Mouse (Mus musculus): ENCODE results near the gene Mpeg1.

Gene Mpeg1

GRCm38 (mm10) chr19:12493453-12494186 is 33.0 kb downstream of the Mpeg1 start:
- DNase-seq (ENCODE audit: low read depth): no peak

GRCm38 (mm10) chr19:12494187-12494458 is 33.5 kb downstream of the Mpeg1 start:
- DNase-seq (ENCODE audit: low read depth): no peak

- DNase-seq (ENCODE audit: low read depth): no peak
Observed at GRCm38 (mm10) chr19:12494972-12495535, 34.5 kb downstream of the Mpeg1 start.

GRCm38 (mm10) chr19:12496241-12496640 is 35.7 kb downstream of the Mpeg1 start:
- no peak for DNase-seq (ENCODE audit: low read depth)

- DNase-seq (ENCODE audit: low read depth): no peak
Observed at GRCm38 (mm10) chr19:12497909-12498308, 37.3 kb downstream of the Mpeg1 start.

- no peak for DNase-seq (ENCODE audit: low read depth)
Observed at GRCm38 (mm10) chr19:12498321-12498720, 37.7 kb downstream of the Mpeg1 start.

GRCm38 (mm10) chr19:12498941-12499340 is 38.4 kb downstream of the Mpeg1 start:
- no peak for DNase-seq (ENCODE audit: low read depth)

- no peak for DNase-seq (ENCODE audit: low read depth)
Observed at GRCm38 (mm10) chr19:12499485-12499884, 38.9 kb downstream of the Mpeg1 start.

- DNase-seq (ENCODE audit: low read depth): no peak
Observed at GRCm38 (mm10) chr19:12500124-12500523, 39.5 kb downstream of the Mpeg1 start.

GRCm38 (mm10) chr19:12500881-12501311 is 40.3 kb downstream of the Mpeg1 start:
- DNase-seq (ENCODE audit: low read depth): peak; percentile 23

GRCm38 (mm10) chr19:12501370-12502347 is 41.1 kb downstream of the Mpeg1 start, which contains the start of gene Dtx4:
TSS of gene Dtx4 (minus strand) at chr19:12501454.
- peak; percentile 94 for DNase-seq (ENCODE audit: low read depth)

GRCm38 (mm10) chr19:12502756-12503155 is 42.2 kb downstream of the Mpeg1 start:
- peak; percentile 18 for DNase-seq (ENCODE audit: low read depth)

GRCm38 (mm10) chr19:12514621-12515020 is 54.0 kb downstream of the Mpeg1 start:
- DNase-seq (ENCODE audit: low read depth): no peak
